Mouse (Mus musculus) intestine, embryonic 16.5 days (tissue): ENCODE measurements around the gene Afm. TPM values are rescaled to one million over a fixed set of nuclear protein-coding genes. Genes with fewer than 3 reads are reported as not detected.

Experiments used
- ATAC-seq: fragments of 200-750 bp; cut with Nextera tagmentation; 2 replicates; pipeline ENCODE4 v1.8.0; 2017; ENCODE audit warnings: moderate TSS enrichment, moderate library complexity
- H3K27ac ChIP-seq: fragments of 300-500 bp; sonication (generic); 2 replicates; pipeline ENCODE4 v1.5.1; 2014; ENCODE audit warnings: mild to moderate bottlenecking, low read length
- H3K27me3 ChIP-seq: fragments of 300-500 bp; sonication (generic); replicated peaks from 2 replicates; pipeline ENCODE4 v1.6.1; 2014; ENCODE audit warnings: low read length, control low read depth, mixed read lengths; ENCODE audit not compliant: control insufficient read depth, insufficient read depth
- H3K36me3 ChIP-seq: fragments of 300-500 bp; sonication (generic); 2 replicates; pipeline ENCODE4 v1.6.1; 2014; ENCODE audit warnings: low read length, control low read depth; ENCODE audit not compliant: control insufficient read depth, insufficient read depth
- H3K4me1 ChIP-seq: fragments of 300-500 bp; sonication (generic); 2 replicates; pipeline ENCODE4 v1.6.1; 2014; ENCODE audit warnings: low read length, control low read depth, mixed read lengths; ENCODE audit not compliant: control insufficient read depth, insufficient read depth
- H3K4me2 ChIP-seq: fragments of 300-500 bp; sonication (generic); 2 replicates; pipeline ENCODE4 v1.6.1; 2014; ENCODE audit warnings: low read depth, low read length, control low read depth
- H3K4me3 ChIP-seq: fragments of 300-500 bp; sonication (generic); 2 replicates; pipeline ENCODE4 v1.5.1; 2014; ENCODE audit warnings: mild to moderate bottlenecking, low read length
- H3K9ac ChIP-seq: fragments of 300-500 bp; sonication (generic); 2 replicates; pipeline ENCODE4 v1.6.1; 2014; ENCODE audit warnings: low read depth, low read length
- H3K9me3 ChIP-seq: fragments of 300-500 bp; sonication (generic); 2 replicates; pipeline ENCODE4 v1.6.1; 2016; ENCODE audit warnings: low read length, control low read depth; ENCODE audit not compliant: control insufficient read depth
- WGBS: fragments of 180-500 bp; shearing (Covaris S2); extraction: QIAGEN DNeasy Blood & Tissue Kit; methylation state at CpG from one replicate; pipeline ENCODE4 v1.1.7; 2014; 5-methylcytosine and 5-hydroxymethylcytosine counted together
- polyA plus RNA-seq: library from polyadenylated mRNA; unstranded; fragments of >200 nt; fragmentation: Nextera tagmentation; extraction: Ambion mirVana; gene quantifications from 2 replicates; pipeline ENCODE4 v1.2.1, GENCODE M21; 2015

Gene Afm
- polyA plus RNA-seq, 1 experiment from 2014 or later, result 11.9 TPM

- Histone ChIP-seq H3K4me2 (peak overlapping the region; percentile 72), H3K4me3 (peak overlapping the region; percentile 49), H3K36me3 (no peaks in the 10 kb centered on the region), H3K4me1 (peaks cover 3% of the 10 kb centered on the region; the same call in 1 of the 2 replicates), H3K9me3 (no peaks in the 10 kb centered on the region), H3K9ac (peak overlapping the region; percentile 61), H3K27ac (no peak overlapping the region), H3K27me3 (no peaks in the 10 kb centered on the region)
- ATAC-seq, result peak; percentile 64
- whole genome bisulfite sequencing, result 23% methylated on average over 25 of the region's 25 CpGs
Observed at GRCm38 (mm10) chr5:90588708-90589595, 70.2 kb downstream of the Afm start.

DNA sequence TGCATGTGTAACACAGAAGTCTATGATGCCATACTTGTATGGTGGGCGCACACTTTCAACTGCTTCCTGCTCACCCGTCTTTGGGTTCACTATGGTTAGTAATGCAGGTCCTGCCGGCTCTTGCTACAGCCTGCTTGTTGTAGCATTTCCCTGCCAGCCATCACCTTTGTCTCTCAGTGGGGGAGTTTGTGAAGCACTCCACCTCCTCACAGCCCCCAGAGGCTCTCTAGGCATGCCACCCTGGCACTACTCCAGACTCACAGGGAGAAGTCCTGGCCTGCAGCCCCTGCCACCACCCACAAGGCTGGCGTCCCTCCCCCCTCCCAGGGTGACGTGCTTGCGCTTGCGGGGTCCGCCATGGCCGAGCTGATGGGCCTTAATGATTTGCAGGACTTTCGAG is 71.9 kb downstream of the Afm start:
- 87% methylated on average over 10 of the region's 10 CpGs for WGBS
- H3K4me2 ChIP-seq, result no peak overlapping the region
- no peak overlapping the region for H3K9ac ChIP-seq
- H3K27ac ChIP-seq, result no peak overlapping the region
- H3K27me3 ChIP-seq, result no peaks in the 10 kb centered on the region
- peaks cover 3% of the 10 kb centered on the region; the same call in 1 of the 2 replicates for H3K4me1 ChIP-seq
- no peak for ATAC-seq
- H3K4me3 ChIP-seq, result no peak overlapping the region
- H3K36me3 ChIP-seq, result no peaks in the 10 kb centered on the region
- no peaks in the 10 kb centered on the region for H3K9me3 ChIP-seq

- Histone ChIP-seq H3K36me3 (no peaks in the 10 kb centered on the region), H3K27me3 (no peaks in the 10 kb centered on the region), H3K4me3 (no peak overlapping the region), H3K9ac (no peak overlapping the region), H3K4me2 (no peak overlapping the region), H3K9me3 (no peaks in the 10 kb centered on the region), H3K27ac (no peak overlapping the region), H3K4me1 (peaks cover 3% of the 10 kb centered on the region; the same call in 1 of the 2 replicates)
- ATAC-seq, result no peak
- 72% methylated on average over 6 of the region's 6 CpGs for WGBS
Observed at GRCm38 (mm10) chr5:90591936-90592335, 73.2 kb downstream of the Afm start.

DNA sequence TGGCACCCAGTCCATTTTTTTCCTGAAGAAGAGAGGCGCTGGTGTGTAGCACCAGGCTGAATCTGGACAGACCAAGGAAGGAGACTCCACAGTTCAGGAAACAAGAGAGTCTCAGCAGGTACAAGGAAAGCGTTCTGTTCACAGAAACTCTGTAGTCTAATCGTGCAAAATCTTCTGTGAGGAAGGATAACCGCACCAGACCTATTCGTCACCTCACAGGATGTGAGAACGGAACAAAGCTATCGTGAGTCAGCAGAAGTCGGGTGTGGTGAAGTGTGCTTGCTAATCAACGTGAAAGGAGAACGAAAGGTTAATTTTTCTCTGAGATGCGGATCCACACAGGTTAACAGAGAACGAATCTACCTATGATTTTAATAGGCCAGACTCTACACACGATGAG is 76.2 kb downstream of the Afm start:
- Histone ChIP-seq H3K36me3 (no peaks in the 10 kb centered on the region), H3K9ac (no peak overlapping the region), H3K4me2 (no peak overlapping the region), H3K9me3 (no peaks in the 10 kb centered on the region), H3K4me3 (no peak overlapping the region), H3K27me3 (no peaks in the 10 kb centered on the region), H3K27ac (no peak overlapping the region), H3K4me1 (no peaks in the 10 kb centered on the region; the same call in 1 of the 2 replicates)
- 76% methylated on average over 13 of the region's 13 CpGs for WGBS
- ATAC-seq, result no peak

GRCm38 (mm10) chr5:90596155-90596554 is 77.4 kb downstream of the Afm start:
- H3K9ac ChIP-seq, result no peak overlapping the region
- H3K4me3 ChIP-seq, result no peak overlapping the region
- H3K36me3 ChIP-seq, result no peaks in the 10 kb centered on the region
- H3K9me3 ChIP-seq, result no peaks in the 10 kb centered on the region
- no peak overlapping the region for H3K4me2 ChIP-seq
- no peak for ATAC-seq
- H3K27ac ChIP-seq, result no peak overlapping the region
- whole genome bisulfite sequencing, result 80% methylated on average over 6 of the region's 6 CpGs
- no peaks in the 10 kb centered on the region for H3K27me3 ChIP-seq
- H3K4me1 ChIP-seq, result no peaks in the 10 kb centered on the region; the same call in 1 of the 2 replicates

DNA sequence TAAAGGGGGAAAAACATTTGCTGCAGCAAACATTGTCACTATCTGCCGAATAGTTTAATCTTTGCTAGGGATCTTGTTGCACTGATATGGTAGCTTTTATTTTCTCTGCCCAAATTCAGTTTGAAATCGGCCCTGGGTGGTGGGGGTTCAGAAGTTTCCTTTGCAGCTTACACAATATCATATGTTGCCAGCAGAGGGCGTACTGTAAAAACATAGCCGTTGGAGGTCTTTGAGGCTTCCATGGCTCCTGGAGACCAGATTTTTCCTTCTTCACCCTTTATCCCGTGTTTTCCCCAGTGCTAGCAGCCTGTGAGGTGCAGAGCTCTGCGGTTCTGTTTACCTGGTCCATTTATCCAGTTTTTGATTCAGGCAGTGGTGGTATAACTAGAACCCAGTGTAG is 82.7 kb downstream of the Afm start:
- Histone ChIP-seq H3K27ac (no peak overlapping the region), H3K27me3 (no peaks in the 10 kb centered on the region), H3K9me3 (no peaks in the 10 kb centered on the region), H3K9ac (no peak overlapping the region), H3K4me2 (no peak overlapping the region), H3K4me3 (no peak overlapping the region), H3K4me1 (peaks cover 10% of the 10 kb centered on the region), H3K36me3 (no peaks in the 10 kb centered on the region)
- 19% methylated on average over 6 of the region's 6 CpGs for WGBS
- ATAC-seq, result 0 out of 2 replicates have a peak, but pooled peaks have one; percentile 32

Other genes starting within 250 kb of the Afm start
- 16.1 and 17.8 TPM in 2 replicates for gene Ankrd17, start 152.4 kb upstream of the Afm start, polyA plus RNA-seq
- 5.2 and 6.3 TPM in 2 replicates for gene Gm9958, start 151.7 kb upstream of the Afm start, polyA plus RNA-seq
- gene Alb, start 58.0 kb upstream of the Afm start, polyA plus RNA-seq, result 40.3 and 106 TPM in 2 replicates
- 221 and 328 TPM in 2 replicates for gene Afp, start 28.2 kb upstream of the Afm start, polyA plus RNA-seq
- gene 5830473C10Rik, start 42.2 kb downstream of the Afm start, polyA plus RNA-seq, result 0.10 and 0.11 TPM in 2 replicates
- gene Rassf6, start 121.7 kb downstream of the Afm start, polyA plus RNA-seq, result 37.9 and 43.5 TPM in 2 replicates
- 0.33 and 0.44 TPM in 2 replicates for gene Cxcl5, start 240.4 kb downstream of the Afm start, polyA plus RNA-seq
- gene Ppbp, start 249.6 kb downstream of the Afm start, polyA plus RNA-seq, result 1.3 and 2.5 TPM in 2 replicates